Mouse (Mus musculus) embryonic facial prominence, embryonic 12.5 days (tissue): ENCODE data around the gene Ptpn13. TPM values are rescaled to one million over a fixed set of nuclear protein-coding genes. Genes with fewer than 3 reads are reported as not detected.

Source experiments
- ATAC-seq: fragments of 200-750 bp; cut with Nextera tagmentation; 2 replicates; pipeline ENCODE4 v1.8.0; 2017; ENCODE audit not compliant: insufficient number of reproducible peaks, insufficient read depth, low FRiP score, low TSS enrichment
- H3K27ac ChIP-seq: fragments of 300-500 bp; sonication (generic); 2 replicates; pipeline ENCODE4 v1.5.1; 2016; ENCODE audit warnings: mild to moderate bottlenecking
- H3K27me3 ChIP-seq: fragments of 300-500 bp; sonication (generic); 2 replicates; pipeline ENCODE4 v1.6.1; 2016; ENCODE audit warnings: mild to moderate bottlenecking, moderate library complexity
- H3K36me3 ChIP-seq: fragments of 300-500 bp; sonication (generic); 2 replicates; pipeline ENCODE4 v1.6.1; 2016; ENCODE audit warnings: mild to moderate bottlenecking
- H3K4me1 ChIP-seq: fragments of 300-500 bp; sonication (generic); 2 replicates; pipeline ENCODE4 v1.6.1; 2016
- H3K4me2 ChIP-seq: fragments of 300-500 bp; sonication (generic); replicated peaks from 2 replicates; pipeline ENCODE4 v1.6.1; 2016; ENCODE audit warnings: mild to moderate bottlenecking, moderate library complexity
- H3K4me3 ChIP-seq: fragments of 300-500 bp; sonication (generic); 2 replicates; pipeline ENCODE4 v1.5.1; 2016; ENCODE audit warnings: mild to moderate bottlenecking
- H3K9ac ChIP-seq: fragments of 300-500 bp; sonication (generic); 2 replicates; pipeline ENCODE4 v1.6.1; 2016; ENCODE audit warnings: mild to moderate bottlenecking, moderate library complexity
- H3K9me3 ChIP-seq: fragments of 300-500 bp; sonication (generic); 2 replicates; pipeline ENCODE4 v1.6.1; 2016; ENCODE audit warnings: mild to moderate bottlenecking, moderate library complexity
- WGBS: fragments of 180-500 bp; shearing (Covaris S2); methylation state at CpG from one replicate; pipeline ENCODE4 v1.1.7; 2016; 5-methylcytosine and 5-hydroxymethylcytosine counted together
- polyA plus RNA-seq: library from polyadenylated mRNA; unstranded; fragments of >200 nt; fragmentation: Nextera tagmentation; extraction: Ambion mirVana; gene quantifications from 2 replicates; pipeline ENCODE4 v1.2.1, GENCODE M21; 2016

Ptpn13 gene
- polyA plus RNA-seq, 1 experiment from 2014 or later = 19.2 TPM

GRCm38 (mm10) chr5:103497061-103497460, 72.1 kb downstream of the Ptpn13 start:
- 91% methylated on average over 5 of the region's 5 CpGs for WGBS
- Histone ChIP-seq H3K9me3 (no peaks in the 10 kb centered on the region), H3K4me3 (no peak overlapping the region), H3K27me3 (no peaks in the 10 kb centered on the region), H3K9ac (no peak overlapping the region), H3K4me1 (peaks cover 4% of the 10 kb centered on the region; the same call in 1 of the 2 replicates), H3K4me2 (no peak overlapping the region), H3K27ac (no peak overlapping the region), H3K36me3 (no peaks in the 10 kb centered on the region; the same call in 1 of the 2 replicates)
- ATAC-seq = no peak

- H3K27me3 ChIP-seq = no peaks in the 10 kb centered on the region
- no peak overlapping the region for H3K9ac ChIP-seq
- H3K4me2 ChIP-seq = no peak overlapping the region
- no peak overlapping the region for H3K4me3 ChIP-seq
- WGBS = 86% methylated on average over 2 of the region's 2 CpGs
- no peaks in the 10 kb centered on the region; the same call in 1 of the 2 replicates for H3K36me3 ChIP-seq
- H3K4me1 ChIP-seq = peaks cover 4% of the 10 kb centered on the region; the same call in 1 of the 2 replicates
- no peaks in the 10 kb centered on the region for H3K9me3 ChIP-seq
- ATAC-seq = no peak
- no peak overlapping the region for H3K27ac ChIP-seq
Measured at GRCm38 (mm10) chr5:103497480-103497879, 72.5 kb downstream of the Ptpn13 start.

DNA sequence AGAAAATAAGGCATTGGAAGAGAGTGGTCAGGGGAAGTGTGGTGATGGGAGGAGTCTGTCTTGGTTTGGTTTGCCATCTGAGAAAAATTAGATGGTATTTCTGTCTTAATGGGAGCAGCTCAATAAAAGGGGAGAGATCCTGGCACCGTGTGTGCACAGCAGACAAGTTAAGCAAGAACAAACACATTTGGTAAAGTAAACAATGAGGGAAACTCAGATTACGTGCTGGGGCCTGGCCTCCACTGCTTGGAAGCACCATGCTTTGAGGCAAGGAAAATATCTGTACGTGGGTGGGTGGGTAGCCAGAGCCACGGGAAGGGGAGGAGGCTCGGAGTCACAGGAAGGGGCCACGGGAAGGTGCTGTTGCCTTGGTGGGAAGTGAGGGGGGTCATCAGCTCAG, 74.3 kb downstream of the Ptpn13 start:
- no peak for ATAC-seq
- Histone ChIP-seq H3K4me2 (no peak overlapping the region), H3K36me3 (no peaks in the 10 kb centered on the region; the same call in 1 of the 2 replicates), H3K27me3 (no peaks in the 10 kb centered on the region), H3K27ac (no peak overlapping the region), H3K4me1 (peaks cover 4% of the 10 kb centered on the region; the same call in 1 of the 2 replicates), H3K9ac (no peak overlapping the region), H3K4me3 (no peak overlapping the region), H3K9me3 (no peaks in the 10 kb centered on the region)
- WGBS = 30% methylated on average over 6 of the region's 6 CpGs

DNA sequence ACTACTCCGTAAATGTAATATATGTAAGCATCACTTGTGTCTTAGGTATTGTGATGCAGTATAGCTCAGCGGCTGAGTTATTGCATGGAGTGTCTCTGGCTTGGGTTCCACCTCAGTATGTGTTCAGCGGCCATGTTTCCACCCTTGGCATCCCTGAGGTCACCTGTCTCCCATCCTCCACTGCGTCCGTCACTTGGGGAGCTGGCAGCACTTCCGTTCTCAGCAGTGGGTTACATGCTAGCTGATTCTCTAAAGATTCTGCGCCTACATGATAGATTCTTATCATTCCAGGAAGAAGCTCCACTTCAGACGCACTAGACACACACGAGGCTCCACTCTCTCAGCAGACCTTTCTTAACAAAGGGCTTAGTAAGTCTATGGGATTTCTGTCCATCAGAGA, 76.1 kb downstream of the Ptpn13 start:
- Histone ChIP-seq H3K4me2 (no peak overlapping the region), H3K27me3 (no peaks in the 10 kb centered on the region), H3K27ac (no peak overlapping the region), H3K36me3 (no peaks in the 10 kb centered on the region; the same call in 1 of the 2 replicates), H3K9ac (no peak overlapping the region), H3K4me3 (no peak overlapping the region), H3K9me3 (no peaks in the 10 kb centered on the region), H3K4me1 (peaks cover 4% of the 10 kb centered on the region; the same call in 1 of the 2 replicates)
- WGBS = 92% methylated on average over 9 of the region's 9 CpGs
- ATAC-seq = no peak

GRCm38 (mm10) chr5:103501839-103502238, 76.8 kb downstream of the Ptpn13 start:
- no peaks in the 10 kb centered on the region for H3K27me3 ChIP-seq
- no peak for ATAC-seq
- no peak overlapping the region for H3K4me3 ChIP-seq
- 91% methylated on average over 6 of the region's 6 CpGs for WGBS
- H3K4me2 ChIP-seq = no peak overlapping the region
- no peak overlapping the region for H3K9ac ChIP-seq
- H3K36me3 ChIP-seq = no peaks in the 10 kb centered on the region; the same call in 1 of the 2 replicates
- no peaks in the 10 kb centered on the region for H3K9me3 ChIP-seq
- H3K27ac ChIP-seq = no peak overlapping the region
- H3K4me1 ChIP-seq = peaks cover 4% of the 10 kb centered on the region; the same call in 1 of the 2 replicates

- Histone ChIP-seq H3K27me3 (no peaks in the 10 kb centered on the region), H3K9ac (no peak overlapping the region), H3K27ac (no peak overlapping the region), H3K4me2 (no peak overlapping the region), H3K4me3 (no peak overlapping the region), H3K9me3 (no peaks in the 10 kb centered on the region), H3K36me3 (no peaks in the 10 kb centered on the region), H3K4me1 (no peaks in the 10 kb centered on the region)
- WGBS = 83% methylated on average over 9 of the region's 9 CpGs
- ATAC-seq = no peak
Measured at GRCm38 (mm10) chr5:103513162-103513561, 88.2 kb downstream of the Ptpn13 start.

- Histone ChIP-seq H3K27me3 (no peaks in the 10 kb centered on the region), H3K4me3 (no peak overlapping the region), H3K4me1 (no peaks in the 10 kb centered on the region), H3K9ac (no peak overlapping the region), H3K4me2 (no peak overlapping the region), H3K9me3 (no peaks in the 10 kb centered on the region), H3K27ac (no peak overlapping the region), H3K36me3 (no peaks in the 10 kb centered on the region)
- no peak for ATAC-seq
- 92% methylated on average over 7 of the region's 7 CpGs for WGBS
Measured at GRCm38 (mm10) chr5:103514441-103514840, 89.4 kb downstream of the Ptpn13 start.

- Histone ChIP-seq H3K9ac (no peak overlapping the region), H3K4me3 (no peak overlapping the region), H3K4me2 (no peak overlapping the region), H3K27me3 (no peaks in the 10 kb centered on the region), H3K4me1 (no peaks in the 10 kb centered on the region), H3K27ac (no peak overlapping the region), H3K9me3 (no peaks in the 10 kb centered on the region), H3K36me3 (no peaks in the 10 kb centered on the region)
- ATAC-seq = no peak
- WGBS = 83% methylated on average over 4 of the region's 4 CpGs
Measured at GRCm38 (mm10) chr5:103515876-103516275, 90.9 kb downstream of the Ptpn13 start.

DNA sequence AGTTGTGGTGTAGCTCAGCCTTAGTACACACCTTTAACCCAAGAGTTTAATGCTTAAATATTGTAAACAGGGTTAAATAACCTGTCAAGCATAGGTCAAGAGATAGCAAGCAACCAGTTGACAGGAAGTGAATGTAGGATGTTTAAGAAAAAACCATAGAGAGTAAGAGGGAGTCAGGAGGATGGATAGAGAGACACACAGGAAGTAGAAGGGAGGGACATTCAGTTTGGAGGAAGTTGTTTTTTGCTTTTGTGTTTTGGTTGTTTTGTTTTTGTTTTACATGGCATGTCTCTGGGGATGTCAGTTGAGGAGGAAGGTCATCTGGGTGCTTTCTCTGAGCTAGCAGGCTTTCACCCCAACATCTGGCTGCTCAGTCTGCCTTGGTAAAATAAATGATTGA, 91.6 kb downstream of the Ptpn13 start:
- ATAC-seq = no peak
- Histone ChIP-seq H3K27me3 (no peaks in the 10 kb centered on the region), H3K9ac (no peak overlapping the region), H3K4me2 (no peak overlapping the region), H3K4me3 (no peak overlapping the region), H3K9me3 (no peaks in the 10 kb centered on the region), H3K27ac (no peak overlapping the region), H3K4me1 (no peaks in the 10 kb centered on the region), H3K36me3 (no peaks in the 10 kb centered on the region)

GRCm38 (mm10) chr5:103517641-103518040, 92.6 kb downstream of the Ptpn13 start:
- Histone ChIP-seq H3K9me3 (no peaks in the 10 kb centered on the region), H3K9ac (no peak overlapping the region), H3K27ac (no peak overlapping the region), H3K36me3 (no peaks in the 10 kb centered on the region), H3K4me3 (no peak overlapping the region), H3K27me3 (no peaks in the 10 kb centered on the region), H3K4me1 (no peaks in the 10 kb centered on the region), H3K4me2 (no peak overlapping the region)
- no peak for ATAC-seq
- WGBS = 80% methylated on average over 6 of the region's 6 CpGs

DNA sequence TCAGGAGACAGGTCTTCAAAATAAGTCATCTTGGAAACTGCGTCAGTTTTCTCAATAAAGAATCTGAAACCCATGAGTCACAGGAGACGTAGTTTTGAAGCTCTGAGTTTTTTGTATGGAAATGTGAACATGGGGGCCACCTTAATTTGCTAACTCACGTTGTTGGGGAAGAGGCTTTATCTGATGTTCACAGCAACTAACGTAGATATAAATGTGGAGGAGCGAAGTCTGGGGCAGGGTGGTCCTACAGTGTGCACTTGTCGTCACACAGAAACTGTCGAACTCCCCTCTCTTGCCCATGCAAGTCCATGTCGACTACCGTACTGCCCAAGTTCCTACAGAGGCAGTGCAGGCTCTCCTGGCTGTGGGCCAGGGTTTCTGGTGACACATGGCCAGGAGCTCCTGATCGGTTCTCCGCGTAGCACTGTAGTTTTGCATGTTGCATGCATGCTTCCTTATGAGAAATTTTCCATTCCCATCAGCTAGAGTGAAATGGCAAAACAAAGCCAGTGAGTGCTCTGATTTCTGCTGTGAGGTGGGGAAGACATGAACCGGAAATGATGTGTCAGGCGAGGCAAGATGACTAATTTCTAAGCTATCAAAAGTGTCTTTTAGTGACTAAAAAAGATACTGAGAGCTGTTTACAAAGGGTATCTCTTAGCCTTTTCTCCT, 93.9 kb downstream of the Ptpn13 start:
- Histone ChIP-seq H3K4me2 (no peak overlapping the region), H3K36me3 (no peaks in the 10 kb centered on the region), H3K9me3 (no peaks in the 10 kb centered on the region), H3K4me1 (no peaks in the 10 kb centered on the region), H3K27me3 (no peaks in the 10 kb centered on the region), H3K27ac (no peak overlapping the region), H3K9ac (no peak overlapping the region), H3K4me3 (no peak overlapping the region)
- 88% methylated on average over 14 of the region's 14 CpGs for WGBS
- ATAC-seq = no peak

DNA sequence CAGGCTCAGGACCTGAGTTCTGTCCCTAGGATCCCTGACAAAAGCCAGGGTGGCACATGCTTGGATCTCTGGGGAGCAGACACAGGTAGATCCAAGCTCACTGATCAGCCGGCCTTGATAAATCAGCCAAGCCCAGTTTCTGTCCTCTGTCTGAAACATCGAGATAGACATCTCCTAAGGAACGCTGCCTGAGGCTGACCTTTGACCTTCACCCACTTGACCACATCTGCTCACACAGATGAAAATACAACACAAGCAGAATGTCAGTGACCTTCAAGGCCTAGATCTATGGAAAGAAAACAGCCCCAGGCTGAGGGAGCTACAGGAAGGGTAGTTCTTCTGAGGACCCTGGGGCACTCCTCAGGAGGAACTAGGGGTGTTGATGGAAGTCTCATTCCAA, 97.4 kb downstream of the Ptpn13 start:
- no peak overlapping the region for H3K9ac ChIP-seq
- 32% methylated on average over 3 of the region's 3 CpGs for WGBS
- no peaks in the 10 kb centered on the region for H3K27me3 ChIP-seq
- no peak overlapping the region for H3K27ac ChIP-seq
- no peaks in the 10 kb centered on the region for H3K4me1 ChIP-seq
- H3K36me3 ChIP-seq = 0 out of 2 replicates have a peak, but pooled peaks cover 6% of the 10 kb centered on the region
- H3K4me3 ChIP-seq = no peak overlapping the region
- H3K4me2 ChIP-seq = no peak overlapping the region
- H3K9me3 ChIP-seq = no peaks in the 10 kb centered on the region
- ATAC-seq = no peak
